Mouse (Mus musculus): ENCODE results near the gene Ypel5.

Ypel5 gene

GRCm38 (mm10) chr17:72844949-72845490 lies 8.8 kb downstream of the Ypel5 start:
- DNase-seq, result no peak

- DNase-seq, result no peak
Measured at GRCm38 (mm10) chr17:72845521-72845920, 9.3 kb downstream of the Ypel5 start.

DNA sequence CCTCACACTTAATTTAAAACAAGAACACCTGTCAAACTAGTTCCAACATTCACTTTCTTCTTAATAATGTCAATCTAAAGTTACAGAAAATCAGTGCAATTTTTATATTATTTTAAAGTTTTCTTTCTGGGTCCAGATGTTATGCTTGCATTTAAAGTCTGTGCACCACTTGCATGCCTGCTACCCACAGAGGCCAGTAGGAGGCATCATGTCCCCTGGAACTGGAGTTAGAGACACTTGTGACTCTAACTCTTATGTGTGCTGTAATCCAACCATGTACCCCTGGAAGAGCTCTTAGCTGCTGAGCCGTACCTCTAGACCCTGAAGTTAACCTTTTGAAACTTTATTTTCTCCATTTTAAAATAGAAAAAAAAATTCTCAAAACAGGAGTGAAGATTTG lies 19.0 kb downstream of the Ypel5 start:
- no peak for DNase-seq

GRCm38 (mm10) chr17:72857677-72858633 lies 21.7 kb downstream of the Ypel5 start:
- DNase-seq, result peak; percentile 32

DNA sequence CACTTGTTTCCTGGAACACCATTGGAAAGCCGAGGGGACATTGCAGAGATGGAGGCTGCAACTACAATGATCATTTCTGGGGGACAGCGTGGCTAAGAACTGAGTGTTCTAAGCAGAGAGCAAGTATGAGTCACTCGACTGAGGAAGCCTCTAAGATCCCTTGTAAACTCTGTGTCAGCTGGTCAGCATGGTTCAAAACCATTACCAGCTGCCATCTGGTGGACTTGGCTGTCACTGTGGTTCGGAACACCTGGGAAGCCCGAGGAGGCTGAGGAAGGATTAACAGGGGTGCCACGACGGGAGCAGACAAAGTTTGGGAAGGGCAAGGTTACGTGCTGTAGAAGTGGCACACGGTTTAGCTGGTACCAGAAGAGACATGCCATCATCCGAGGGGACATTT lies 27.0 kb downstream of the Ypel5 start:
- DNase-seq, result no peak

DNA sequence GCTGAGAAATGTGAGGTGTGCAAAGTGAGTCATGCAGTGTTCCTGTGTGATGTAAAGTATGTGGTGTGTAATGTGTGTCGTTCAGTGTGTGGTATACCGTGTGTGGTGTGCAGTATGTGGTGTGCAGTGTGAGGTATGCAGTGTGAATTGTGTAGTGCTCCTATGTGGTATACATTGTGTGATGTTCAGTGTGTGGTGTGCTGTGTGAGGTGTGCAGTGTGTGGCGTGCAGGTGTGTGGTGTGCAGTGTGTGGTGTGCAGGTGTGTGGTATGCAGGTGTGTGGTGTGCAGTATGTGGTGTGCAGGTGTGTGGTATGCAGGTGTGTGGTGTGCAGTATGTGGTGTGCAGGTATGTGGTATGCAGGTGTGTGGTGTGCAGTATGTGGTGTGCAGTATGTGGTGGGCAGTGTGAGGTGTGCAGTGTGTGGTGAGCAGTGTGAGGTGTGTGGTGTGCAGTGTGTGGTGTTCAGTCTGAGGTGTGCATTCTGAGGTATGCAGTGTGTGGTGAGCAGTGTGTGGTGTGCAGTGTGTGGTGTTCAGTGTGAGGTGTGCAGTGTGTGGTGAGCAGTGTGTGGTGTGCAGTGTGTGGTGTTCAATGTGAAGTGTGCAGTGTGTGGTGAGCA lies 30.5 kb downstream of the Ypel5 start:
- DNase-seq, result no peak

GRCm38 (mm10) chr17:72868181-72868580 lies 31.9 kb downstream of the Ypel5 start:
- DNase-seq, result no peak

DNA sequence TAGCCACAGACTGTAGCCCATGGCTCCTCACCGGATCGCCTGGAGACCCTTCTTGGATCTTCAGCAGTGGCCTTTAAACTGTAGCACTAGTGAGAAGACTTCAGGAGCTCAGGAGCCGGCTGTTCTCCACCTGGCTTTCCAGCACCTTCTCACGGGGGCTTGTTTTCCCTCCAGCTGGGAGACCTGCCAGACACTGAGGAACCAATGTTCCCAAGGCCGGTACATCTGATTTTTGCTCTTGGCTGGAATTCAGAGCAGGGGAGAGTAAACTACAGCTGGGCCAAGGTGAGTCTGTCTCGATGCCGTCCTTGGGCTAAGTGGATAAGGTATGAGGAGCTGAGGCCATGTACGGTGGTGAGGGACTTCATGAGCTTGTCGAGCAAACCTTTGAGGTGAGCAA lies 42.7 kb downstream of the Ypel5 start:
- no peak for DNase-seq

DNA sequence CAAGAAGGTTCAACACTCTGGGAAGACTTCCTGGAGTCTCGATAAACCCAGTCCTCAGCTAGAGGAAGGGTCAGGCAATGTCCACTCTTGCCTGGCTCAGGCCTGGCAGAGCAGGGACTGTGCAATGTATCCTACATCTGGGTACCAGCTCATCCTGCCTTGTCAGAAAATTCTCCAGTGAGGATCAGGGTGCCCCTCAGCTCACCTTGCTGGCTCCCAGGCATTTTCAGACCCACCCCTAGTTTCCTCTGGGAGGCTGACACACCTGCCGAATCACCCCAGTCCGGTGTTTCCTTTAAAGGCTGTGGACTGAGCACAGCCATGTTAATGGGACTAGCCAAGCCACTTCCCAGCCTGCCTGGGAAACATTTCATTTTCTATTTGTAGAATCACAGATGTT lies 43.9 kb downstream of the Ypel5 start:
- DNase-seq, result no peak

GRCm38 (mm10) chr17:72881051-72881450 lies 44.8 kb downstream of the Ypel5 start:
- DNase-seq, result no peak

DNA sequence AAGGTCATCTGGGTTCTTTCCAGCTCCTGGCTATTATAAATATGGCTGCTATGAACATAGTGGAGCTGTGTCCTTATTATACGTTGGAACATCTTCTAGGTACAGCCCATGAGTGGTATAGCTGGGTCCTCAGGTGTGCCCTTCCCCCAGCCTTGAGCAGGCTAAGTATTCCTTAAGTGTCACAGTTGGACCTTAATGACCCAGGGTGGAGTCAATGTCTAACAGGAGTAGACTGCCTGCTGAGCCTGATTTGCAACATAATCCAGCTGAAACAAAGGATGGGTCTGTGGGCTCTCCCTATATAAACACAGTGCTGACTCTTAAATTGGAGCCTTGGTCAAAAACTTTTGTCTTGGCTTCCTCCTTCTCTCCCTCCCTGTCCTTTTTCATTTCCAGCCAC lies 45.6 kb downstream of the Ypel5 start:
- no peak for DNase-seq

DNA sequence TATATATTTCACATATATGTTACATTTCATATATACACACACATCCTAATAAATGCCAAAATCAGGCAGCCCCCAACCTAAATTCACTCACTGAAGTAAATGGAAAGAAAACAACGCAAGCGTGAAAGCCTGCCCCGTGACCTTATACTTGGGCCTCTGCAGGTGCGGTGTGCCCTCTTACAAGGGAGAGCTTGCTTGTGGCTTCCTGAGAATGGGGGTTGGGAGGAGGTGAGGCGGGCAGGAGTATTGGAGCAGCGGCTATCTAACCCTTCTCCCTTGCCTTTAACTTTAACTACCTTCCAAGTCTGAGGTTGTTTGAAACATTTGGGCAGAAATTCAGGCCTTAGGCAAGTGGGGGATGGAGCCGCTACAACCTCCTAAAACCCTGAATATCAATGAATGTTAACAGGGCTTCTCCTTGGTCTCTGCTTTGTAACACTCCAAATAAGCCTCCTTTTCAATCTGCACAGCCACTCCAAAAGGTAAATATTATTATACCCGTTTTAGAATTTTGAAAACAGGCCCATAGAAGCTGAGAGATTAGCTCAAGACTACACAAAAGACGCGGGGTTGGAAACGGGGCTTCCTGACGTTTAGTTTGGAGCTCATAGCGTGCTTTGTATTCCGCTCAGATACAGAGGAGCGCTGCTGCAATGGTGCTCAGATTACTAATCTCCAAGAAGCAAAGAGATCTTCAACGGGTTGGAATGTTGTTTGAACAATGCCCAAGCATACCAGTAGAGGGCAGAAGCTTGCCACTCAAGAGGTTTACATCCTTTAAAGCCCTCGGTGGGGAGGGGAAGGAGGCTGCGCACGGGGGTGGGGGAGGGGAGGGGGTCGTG lies 53.5 kb downstream of the Ypel5 start:
- peak; percentile 41 for DNase-seq

GRCm38 (mm10) chr17:72890398-72890898 lies 54.2 kb downstream of the Ypel5 start:
- no peak for DNase-seq

DNA sequence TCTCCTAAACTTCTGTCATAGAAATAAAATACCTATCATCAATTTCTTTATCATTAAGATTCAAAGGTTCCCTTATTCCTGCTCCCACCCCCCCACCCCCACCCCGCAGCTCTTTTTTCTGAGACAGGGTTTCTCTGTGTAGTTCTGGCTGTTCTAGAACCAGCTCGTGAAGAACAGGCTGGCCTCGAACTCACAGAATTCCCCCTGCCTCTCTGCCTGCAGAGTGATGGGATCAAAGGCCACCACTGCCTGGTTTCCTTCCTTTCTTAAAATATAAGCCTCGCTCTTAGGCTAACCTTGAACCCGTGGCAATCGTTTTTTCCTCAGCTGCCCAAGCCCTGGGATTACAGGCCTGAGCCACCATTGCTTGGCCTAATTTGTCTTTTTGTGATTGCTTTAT lies 55.3 kb downstream of the Ypel5 start:
- DNase-seq, result no peak

- DNase-seq, result no peak
Measured at GRCm38 (mm10) chr17:72895506-72895905, 59.3 kb downstream of the Ypel5 start.

DNA sequence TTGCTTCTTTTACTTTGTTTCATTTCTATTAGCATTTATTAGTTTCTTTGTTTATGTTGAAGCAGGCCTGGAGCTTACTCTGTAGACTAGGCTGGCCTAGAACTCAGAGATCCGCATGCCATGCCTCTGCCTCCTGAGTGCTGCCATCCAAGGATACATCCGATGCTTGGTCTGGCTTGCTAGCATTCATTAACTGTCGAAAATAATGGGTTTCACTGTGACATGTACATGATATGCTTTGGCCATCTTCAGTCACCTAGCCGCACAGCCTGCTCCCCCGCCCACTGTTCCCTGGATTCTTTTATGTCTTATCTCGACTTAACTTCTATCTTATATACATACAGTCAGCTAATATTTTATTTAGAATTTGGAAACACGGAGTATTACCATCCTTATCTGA lies 60.8 kb downstream of the Ypel5 start:
- DNase-seq, result no peak

DNA sequence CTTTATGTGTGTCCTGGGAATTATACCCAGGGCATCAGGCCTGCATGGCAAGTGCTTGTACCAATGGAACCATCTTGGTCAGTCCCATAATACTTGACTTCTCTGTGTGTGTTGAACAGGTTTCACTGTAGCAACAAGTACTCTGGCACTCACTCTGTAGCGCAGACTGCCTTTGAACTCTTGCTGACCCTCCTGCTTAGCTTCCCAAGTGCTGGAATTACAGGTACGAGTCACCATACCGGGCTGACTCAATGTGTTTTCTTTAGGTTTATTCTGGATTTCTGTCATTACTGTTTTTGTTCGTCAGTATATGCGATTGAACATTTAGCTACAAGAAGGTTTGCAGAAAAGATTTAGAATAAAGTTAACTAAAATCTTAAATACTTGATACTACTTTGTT lies 61.7 kb downstream of the Ypel5 start:
- DNase-seq, result no peak

DNA sequence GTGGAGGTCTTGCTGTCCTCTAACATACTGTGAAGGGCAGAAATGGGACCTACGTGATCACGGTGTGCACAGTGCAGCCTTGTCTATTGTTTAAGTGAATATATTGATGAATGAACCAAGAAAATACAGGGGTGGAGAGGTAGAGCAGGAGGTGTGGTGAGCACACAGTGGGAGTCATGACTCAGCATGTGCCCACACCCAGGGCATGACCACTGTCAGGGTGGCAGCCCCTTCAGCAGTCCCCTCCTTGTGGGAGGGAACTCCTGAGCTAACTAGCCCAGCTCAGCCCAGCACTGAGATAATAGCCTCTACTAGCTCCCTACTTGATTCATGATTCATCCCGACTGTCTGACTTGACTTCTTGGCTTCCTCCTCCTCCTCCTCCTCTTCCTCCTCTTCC lies 62.5 kb downstream of the Ypel5 start:
- no peak for DNase-seq
